Mouse (Mus musculus) kidney, embryonic 16.5 days (tissue): ENCODE data around the gene Serpini2. TPM values are rescaled to one million over a fixed set of nuclear protein-coding genes. Genes with fewer than 3 reads are reported as not detected.

Experiments used
- ATAC-seq: fragments of 200-750 bp; cut with Nextera tagmentation; 2 replicates; pipeline ENCODE4 v1.8.0; 2017; ENCODE audit warnings: moderate TSS enrichment; ENCODE audit not compliant: low FRiP score, low TSS enrichment
- H3K27ac ChIP-seq: fragments of 300-500 bp; sonication (generic); 2 replicates; pipeline ENCODE4 v1.5.1; 2014; ENCODE audit warnings: low read length
- H3K27me3 ChIP-seq: fragments of 300-500 bp; sonication (generic); 2 replicates; pipeline ENCODE4 v1.6.1; 2014; ENCODE audit warnings: low read length, control low read depth, mixed read lengths; ENCODE audit not compliant: insufficient read depth
- H3K36me3 ChIP-seq: fragments of 300-500 bp; sonication (generic); 2 replicates; pipeline ENCODE4 v1.6.1; 2014; ENCODE audit warnings: low read length, control low read depth, mixed read lengths; ENCODE audit not compliant: insufficient read depth
- H3K4me1 ChIP-seq: fragments of 300-500 bp; sonication (generic); 2 replicates; pipeline ENCODE4 v1.6.1; 2014; ENCODE audit warnings: low read length, control low read depth, mixed read lengths; ENCODE audit not compliant: insufficient read depth
- H3K4me2 ChIP-seq: fragments of 300-500 bp; sonication (generic); replicated peaks from 2 replicates; pipeline ENCODE4 v1.6.1; 2014; ENCODE audit warnings: low read depth, low read length
- H3K4me3 ChIP-seq: fragments of 300-500 bp; sonication (generic); 2 replicates; pipeline ENCODE4 v1.5.1; 2014; ENCODE audit warnings: mild to moderate bottlenecking, low read length
- H3K9ac ChIP-seq: fragments of 300-500 bp; sonication (generic); replicated peaks from 2 replicates; pipeline ENCODE4 v1.6.1; 2014; ENCODE audit warnings: low read length
- H3K9me3 ChIP-seq: fragments of 300-500 bp; sonication (generic); 2 replicates; pipeline ENCODE4 v1.6.1; 2016; ENCODE audit warnings: low read length, control low read depth
- WGBS: fragments of 180-500 bp; shearing (Covaris S2); extraction: QIAGEN DNeasy Blood & Tissue Kit; methylation state at CpG from one replicate; pipeline ENCODE4 v1.1.7; 2014; 5-methylcytosine and 5-hydroxymethylcytosine counted together
- polyA plus RNA-seq: library from polyadenylated mRNA; unstranded; fragments of >200 nt; fragmentation: Nextera tagmentation; extraction: Ambion mirVana; gene quantifications from 2 replicates; pipeline ENCODE4 v1.2.1, GENCODE M21; 2015

The Serpini2 gene
- polyA plus RNA-seq, 1 experiment from 2014 or later: not detected

DNA sequence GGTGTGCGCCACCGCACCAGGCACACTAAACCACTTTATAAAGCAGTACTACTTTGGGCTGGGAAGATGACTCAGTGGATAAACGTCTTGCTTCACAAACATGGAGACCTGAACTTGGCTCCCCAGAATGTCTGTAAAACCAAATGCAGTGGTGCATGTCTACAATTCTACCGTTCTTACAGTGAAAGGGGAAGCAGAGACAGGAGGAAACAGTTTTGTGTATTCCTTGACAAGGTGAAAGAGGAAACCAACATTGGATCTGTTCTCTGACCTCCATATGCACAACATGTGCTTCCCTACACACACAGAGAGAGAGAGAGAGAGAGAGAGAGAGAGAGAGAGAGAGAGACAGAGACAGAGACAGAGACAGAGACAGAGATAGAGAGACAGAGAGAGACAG lies 7.6 kb upstream of the Serpini2 start:
- Histone ChIP-seq H3K4me1 (no peaks in the 10 kb centered on the region), H3K4me3 (no peak overlapping the region), H3K9me3 (no peaks in the 10 kb centered on the region), H3K27me3 (no peaks in the 10 kb centered on the region), H3K36me3 (no peaks in the 10 kb centered on the region), H3K27ac (no peak overlapping the region), H3K9ac (no peak overlapping the region), H3K4me2 (no peak overlapping the region)
- ATAC-seq: no peak
- WGBS: 69% methylated on average over 4 of the region's 4 CpGs

DNA sequence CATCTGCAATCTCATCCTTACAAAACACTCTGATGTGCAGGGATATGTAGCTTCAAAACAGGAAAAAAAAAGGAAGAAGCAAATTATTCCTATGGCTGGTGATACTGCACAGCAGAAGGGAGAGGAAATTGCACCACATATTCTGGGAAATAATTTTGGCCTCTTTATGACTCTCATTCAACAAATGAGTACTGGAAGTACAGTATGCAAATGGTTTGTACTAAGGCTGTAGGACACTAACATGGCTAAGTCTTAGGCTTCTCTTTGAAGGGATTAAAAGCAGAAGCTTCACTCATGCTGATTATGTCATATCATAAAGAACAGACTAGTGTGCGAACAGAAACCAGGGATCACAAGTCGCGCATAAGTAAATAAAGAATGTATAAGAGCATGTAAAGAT lies 6.6 kb upstream of the Serpini2 start:
- Histone ChIP-seq H3K4me1 (no peaks in the 10 kb centered on the region), H3K27ac (no peak overlapping the region), H3K9me3 (no peaks in the 10 kb centered on the region), H3K27me3 (no peaks in the 10 kb centered on the region), H3K4me3 (no peak overlapping the region), H3K9ac (no peak overlapping the region), H3K36me3 (no peaks in the 10 kb centered on the region), H3K4me2 (no peak overlapping the region)
- 92% methylated on average over 3 of the region's 3 CpGs for WGBS
- ATAC-seq: no peak

DNA sequence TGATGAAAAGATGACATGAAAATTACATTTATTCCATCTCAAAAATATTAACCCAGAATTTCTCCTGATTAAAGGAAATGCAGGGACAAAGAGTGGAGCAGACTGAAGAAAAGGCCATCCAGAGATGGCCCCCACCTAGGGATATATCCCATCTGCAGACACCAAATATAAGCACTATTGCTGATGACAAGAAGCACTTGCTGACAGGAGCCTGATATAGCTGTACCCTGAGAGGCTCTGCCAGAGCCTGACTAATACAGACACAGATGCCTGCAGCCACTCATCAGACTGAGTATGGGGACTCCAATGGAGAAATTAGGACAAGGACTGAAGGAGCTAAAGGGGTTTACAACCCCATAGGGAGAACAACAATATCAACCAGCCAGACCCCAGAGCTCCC lies 5.2 kb upstream of the Serpini2 start:
- Histone ChIP-seq H3K4me1 (no peaks in the 10 kb centered on the region), H3K9me3 (no peaks in the 10 kb centered on the region), H3K9ac (no peak overlapping the region), H3K4me2 (no peak overlapping the region), H3K4me3 (no peak overlapping the region), H3K27ac (no peak overlapping the region), H3K36me3 (no peaks in the 10 kb centered on the region), H3K27me3 (no peaks in the 10 kb centered on the region)
- ATAC-seq: no peak

DNA sequence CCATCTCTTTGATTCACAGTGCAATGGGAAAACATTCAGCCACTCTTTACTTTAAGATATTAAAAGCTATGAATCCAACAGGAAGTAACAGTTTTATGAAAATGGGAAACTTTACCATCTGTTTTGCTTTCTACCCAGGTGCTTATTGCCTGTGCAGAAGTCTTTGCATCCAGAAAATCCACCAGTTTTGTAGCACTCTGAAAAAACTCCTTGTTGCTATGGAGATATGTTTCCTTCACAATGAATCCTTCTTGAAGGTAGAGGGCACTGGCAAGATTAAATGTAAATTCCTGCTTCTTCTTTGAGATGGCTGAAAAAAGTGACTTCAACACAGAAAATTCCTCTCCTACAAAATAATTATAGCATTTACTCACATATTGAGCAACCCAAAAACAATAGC lies 10.5 kb downstream of the Serpini2 start:
- Histone ChIP-seq H3K4me2 (no peak overlapping the region), H3K36me3 (no peaks in the 10 kb centered on the region), H3K4me3 (no peak overlapping the region), H3K27me3 (no peaks in the 10 kb centered on the region), H3K9me3 (no peaks in the 10 kb centered on the region), H3K27ac (no peak overlapping the region), H3K4me1 (no peaks in the 10 kb centered on the region), H3K9ac (no peak overlapping the region)
- no peak for ATAC-seq

DNA sequence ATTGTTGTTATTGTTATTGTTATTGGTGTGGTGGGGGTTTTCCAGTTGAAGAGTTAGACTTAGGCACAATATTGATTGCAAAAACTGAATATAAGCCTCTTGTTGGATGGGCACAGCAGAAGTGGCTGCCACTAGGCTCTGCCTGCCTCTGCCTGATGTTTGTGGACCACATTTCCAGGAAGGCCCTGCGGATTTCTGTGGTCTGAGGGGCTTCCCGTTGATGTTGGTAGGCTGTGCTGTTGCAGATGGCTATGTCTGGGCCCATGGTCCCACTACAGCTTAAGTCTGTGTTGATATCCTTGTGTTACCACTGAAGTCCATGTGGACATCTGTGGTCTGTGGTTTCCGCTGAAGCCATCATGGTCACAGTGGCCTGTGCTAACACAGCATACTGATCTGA lies 50.2 kb downstream of the Serpini2 start:
- no peaks in the 10 kb centered on the region for H3K9me3 ChIP-seq
- no peak overlapping the region for H3K4me2 ChIP-seq
- H3K27me3 ChIP-seq: no peaks in the 10 kb centered on the region
- no peaks in the 10 kb centered on the region for H3K36me3 ChIP-seq
- WGBS: 74% methylated on average over 3 of the region's 3 CpGs
- H3K27ac ChIP-seq: no peak overlapping the region
- ATAC-seq: no peak
- no peaks in the 10 kb centered on the region for H3K4me1 ChIP-seq
- no peak overlapping the region for H3K9ac ChIP-seq
- H3K4me3 ChIP-seq: no peak overlapping the region

DNA sequence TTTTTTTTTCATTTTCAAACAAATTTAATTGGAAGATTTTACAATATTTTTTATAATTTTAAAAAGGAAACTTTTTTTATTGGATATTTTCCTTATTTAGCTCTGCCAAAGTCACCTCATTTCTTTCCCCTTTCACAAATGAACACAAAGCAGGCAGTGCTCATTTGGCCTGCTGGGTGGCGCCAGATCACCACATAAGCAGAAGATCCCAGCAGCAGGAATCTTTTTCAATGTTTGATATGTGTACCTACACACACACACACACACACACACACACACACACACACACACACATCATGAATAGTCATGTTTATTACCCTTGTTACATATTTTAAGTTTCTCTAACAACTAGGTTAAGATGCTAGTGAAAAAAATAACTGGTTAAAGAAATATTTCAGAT lies 50.7 kb downstream of the Serpini2 start:
- H3K9ac ChIP-seq: no peak overlapping the region
- no peaks in the 10 kb centered on the region for H3K36me3 ChIP-seq
- H3K4me1 ChIP-seq: no peaks in the 10 kb centered on the region
- H3K4me3 ChIP-seq: no peak overlapping the region
- 0% methylated on average over 1 of the region's 1 CpGs for WGBS
- H3K27ac ChIP-seq: no peak overlapping the region
- H3K9me3 ChIP-seq: no peaks in the 10 kb centered on the region
- no peak for ATAC-seq
- no peaks in the 10 kb centered on the region for H3K27me3 ChIP-seq
- no peak overlapping the region for H3K4me2 ChIP-seq

DNA sequence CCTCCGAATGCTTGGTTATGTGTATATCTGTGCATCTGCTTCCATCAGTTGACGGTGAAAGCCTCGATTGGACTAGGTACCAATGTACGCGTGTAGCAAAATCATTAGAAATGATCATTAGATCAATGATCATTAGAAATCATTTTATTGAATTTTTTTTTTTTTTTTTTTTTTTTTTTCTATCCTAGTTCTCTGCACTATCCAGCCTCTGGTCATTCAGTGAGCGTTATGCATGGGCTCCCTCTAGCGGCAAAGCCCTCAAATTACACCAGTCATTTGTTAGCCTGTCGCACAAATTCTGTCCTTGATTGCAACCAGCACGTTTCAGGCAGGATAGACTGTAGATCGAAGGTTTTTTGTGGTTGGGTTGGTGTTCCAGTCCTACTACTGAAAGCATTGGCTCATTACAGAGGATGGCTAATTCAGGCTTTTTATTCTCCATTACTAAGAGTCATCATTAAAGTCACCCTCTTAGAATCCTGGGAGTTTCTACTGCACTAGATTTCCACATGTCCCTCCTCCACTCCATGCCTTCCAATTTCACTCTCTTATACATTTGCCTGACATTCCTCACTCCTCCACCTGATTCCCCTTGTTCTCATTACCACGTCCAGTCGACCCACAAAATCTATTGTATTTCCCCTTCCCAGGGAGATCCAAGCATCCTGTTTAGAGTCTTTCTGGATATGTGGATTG lies 66.9 kb downstream of the Serpini2 start:
- Histone ChIP-seq H3K36me3 (no peaks in the 10 kb centered on the region), H3K9me3 (no peaks in the 10 kb centered on the region), H3K4me3 (no peak overlapping the region), H3K9ac (no peak overlapping the region), H3K4me1 (no peaks in the 10 kb centered on the region), H3K27ac (no peak overlapping the region), H3K27me3 (no peaks in the 10 kb centered on the region), H3K4me2 (no peak overlapping the region)
- 37% methylated on average over 12 of the region's 12 CpGs for WGBS
- no peak for ATAC-seq

Other genes with a start within 250 kb of the Serpini2 start
- not detected in 2 replicates for gene Zbbx, start 105.0 kb downstream of the Serpini2 start, polyA plus RNA-seq
- gene Wdr49, start 212.1 kb upstream of the Serpini2 start, polyA plus RNA-seq: not detected in 2 replicates